Mouse (Mus musculus) cerebellum, adult 8-10 months (tissue): Measurements from ENCODE around the gene Usf2.

Experiments
- DNase-seq: peaks from one replicate; pipeline ENCODE4 v3.0.0; 2022

Usf2 gene

GRCm38 (mm10) chr7:30909773-30910172 lies 46.8 kb downstream of the Usf2 start:
- DNase-seq: no peak

DNA sequence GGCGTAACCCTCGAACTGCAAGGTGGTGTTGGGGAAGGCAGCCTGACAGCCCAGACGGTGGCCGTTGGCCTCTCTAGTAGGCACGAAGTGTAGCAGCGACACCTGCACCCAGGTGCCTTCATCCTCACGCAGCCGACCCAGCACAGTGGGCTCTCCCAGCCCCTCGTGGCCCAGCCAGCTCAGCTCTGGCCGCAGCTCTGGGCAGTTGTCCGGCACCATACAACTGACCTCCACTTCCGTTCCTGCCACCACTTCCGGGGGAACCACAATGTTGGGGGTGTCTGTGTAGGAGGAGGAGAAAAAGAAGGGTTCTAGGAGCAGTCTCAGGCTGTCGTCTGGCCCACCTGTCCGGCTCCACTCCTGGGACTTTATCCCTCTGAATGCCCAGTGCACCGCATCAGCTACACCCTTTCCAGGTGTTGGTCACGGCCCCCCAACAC lies 47.6 kb downstream of the Usf2 start:
- no peak for DNase-seq

DNA sequence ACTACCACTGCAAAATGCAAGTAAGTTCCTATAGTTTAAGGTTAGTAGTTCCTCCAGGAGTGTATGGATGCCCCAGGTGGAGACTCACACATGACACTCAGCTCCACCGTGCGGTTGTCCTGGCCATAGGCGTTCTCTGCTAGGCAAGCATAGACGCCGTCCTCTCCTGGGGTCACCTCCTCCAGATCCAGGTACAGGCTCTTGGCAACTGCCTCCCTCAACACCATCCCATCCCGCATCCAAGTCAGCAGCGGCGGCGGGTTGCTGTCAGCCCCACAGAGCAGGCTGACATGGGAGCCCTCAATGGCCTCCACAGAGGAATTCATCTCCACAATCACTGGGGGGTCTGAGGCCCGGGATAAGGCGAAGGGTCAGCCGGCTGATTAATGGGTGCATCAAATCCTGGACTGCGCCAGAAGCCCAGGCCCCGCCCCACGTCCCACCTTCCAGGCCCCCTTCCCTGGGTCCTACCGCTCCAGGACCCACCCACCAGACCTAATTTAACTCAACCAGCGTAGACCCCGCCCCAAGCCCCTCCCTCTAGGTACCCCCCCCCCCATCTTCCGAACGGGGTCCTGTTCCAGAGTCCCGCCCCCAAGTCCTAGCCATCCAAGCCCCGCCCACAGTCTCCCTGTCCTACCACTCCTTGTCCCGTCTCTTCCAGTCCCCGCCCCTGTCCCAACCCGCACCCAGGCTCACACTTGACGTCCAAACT lies 48.2 kb downstream of the Usf2 start:
- DNase-seq: no peak

- DNase-seq: no peak
Observed at GRCm38 (mm10) chr7:30904042-30904441, 52.6 kb downstream of the Usf2 start.
